Mouse (Mus musculus): ENCODE measurements around the gene Ccdc3. TPM values are rescaled to one million over a fixed set of nuclear protein-coding genes. Genes with fewer than 3 reads are reported as not detected.
A peak's percentile ranks its signal among the peaks of the same experiment; 100 is the strongest.
"Not testable (repeated sequence)": the region's sequence is repeated elsewhere in the genome, so short reads cannot be mapped to it uniquely, and the experiment has no call there.

Ccdc3 gene
- polyA plus RNA-seq, 1 experiment from 2014 or later: 19.1 TPM

DNA sequence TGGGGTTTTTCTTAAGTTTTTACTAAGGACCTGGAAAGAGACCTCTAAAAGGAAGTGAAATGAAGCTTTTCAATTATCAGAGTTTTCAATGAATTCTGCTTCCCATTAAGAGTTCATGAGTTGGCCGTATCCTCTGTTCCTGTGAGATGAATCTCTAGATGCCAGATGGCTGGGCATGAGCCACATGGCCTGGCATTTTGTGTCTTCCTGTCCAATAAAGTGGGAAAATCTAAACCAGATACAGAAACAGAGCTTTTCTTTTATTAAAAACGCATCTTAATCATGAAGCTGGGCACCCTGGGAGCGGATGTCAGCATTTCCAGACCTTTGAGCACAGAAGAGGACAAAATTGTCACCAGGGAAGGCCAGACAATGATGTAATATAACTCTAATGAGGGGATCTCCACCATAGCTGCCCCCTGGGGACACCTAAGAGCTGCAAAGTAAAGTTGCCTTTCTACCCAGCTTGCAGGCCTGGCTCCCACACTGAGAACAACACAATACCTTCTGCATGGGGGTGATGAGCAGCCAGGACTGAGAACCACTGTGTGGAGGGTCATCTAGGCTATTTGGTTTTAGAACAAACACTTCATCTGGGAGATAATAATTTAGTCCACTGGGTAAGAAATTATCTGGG, 99.4 kb downstream of the Ccdc3 start:
- Histone ChIP-seq H3K9ac (no peak overlapping the region), H3K36me3 (no peaks in the 10 kb centered on the region), H3K4me1 (no peaks in the 10 kb centered on the region; the same call in 1 of the 2 replicates), H3K4me2 (replicated peaks) (no peak overlapping the region), H3K27me3 (no peaks in the 10 kb centered on the region), H3K27ac (no peak overlapping the region), H3K9me3 (replicated peaks) (no peaks in the 10 kb centered on the region), H3K4me3 (no peak overlapping the region)
- ATAC-seq (ENCODE audit: low FRiP score): no peak
- 78% methylated on average over 3 of the region's 3 CpGs for WGBS

GRCm38 (mm10) chr2:5237870-5238269, 100.3 kb downstream of the Ccdc3 start:
- 79% methylated on average over 5 of the region's 5 CpGs for WGBS

GRCm38 (mm10) chr2:5239492-5239891, 101.9 kb downstream of the Ccdc3 start:
- ATAC-seq (ENCODE audit: low FRiP score): no peak
- Histone ChIP-seq H3K36me3 (no peaks in the 10 kb centered on the region), H3K4me2 (replicated peaks) (no peak overlapping the region), H3K27me3 (no peaks in the 10 kb centered on the region), H3K9me3 (replicated peaks) (no peaks in the 10 kb centered on the region), H3K9ac (no peak overlapping the region), H3K4me3 (no peak overlapping the region), H3K4me1 (no peaks in the 10 kb centered on the region; the same call in 1 of the 2 replicates), H3K27ac (no peak overlapping the region)
- 85% methylated on average over 4 of the region's 4 CpGs for WGBS

More at GRCm38 (mm10) chr2:5237870-5238269, 100.3 kb downstream of the Ccdc3 start:
- Histone ChIP-seq H3K9me3 (replicated peaks) (no peaks in the 10 kb centered on the region), H3K27ac (no peak overlapping the region), H3K36me3 (no peaks in the 10 kb centered on the region), H3K4me2 (replicated peaks) (no peak overlapping the region), H3K4me3 (no peak overlapping the region), H3K27me3 (no peaks in the 10 kb centered on the region), H3K4me1 (no peaks in the 10 kb centered on the region; the same call in 1 of the 2 replicates), H3K9ac (no peak overlapping the region)
- ATAC-seq (ENCODE audit: low FRiP score): no peak

- no peaks in the 10 kb centered on the region for H3K36me3 ChIP-seq
- no peaks in the 10 kb centered on the region; the same call in 1 of the 2 replicates for H3K4me1 ChIP-seq
- H3K27me3 ChIP-seq: no peaks in the 10 kb centered on the region
- ATAC-seq (ENCODE audit: low FRiP score): peak; percentile 56; the same call in 1 of the 2 replicates
- no peak overlapping the region for H3K27ac ChIP-seq
- no peak overlapping the region for H3K4me2 ChIP-seq (replicated peaks)
- H3K9me3 ChIP-seq (replicated peaks): no peaks in the 10 kb centered on the region
- no peak overlapping the region for H3K4me3 ChIP-seq
- 54% methylated on average over 6 of the region's 6 CpGs for WGBS
- H3K9ac ChIP-seq: no peak overlapping the region
Measured at GRCm38 (mm10) chr2:5241469-5241897, 103.9 kb downstream of the Ccdc3 start.

DNA sequence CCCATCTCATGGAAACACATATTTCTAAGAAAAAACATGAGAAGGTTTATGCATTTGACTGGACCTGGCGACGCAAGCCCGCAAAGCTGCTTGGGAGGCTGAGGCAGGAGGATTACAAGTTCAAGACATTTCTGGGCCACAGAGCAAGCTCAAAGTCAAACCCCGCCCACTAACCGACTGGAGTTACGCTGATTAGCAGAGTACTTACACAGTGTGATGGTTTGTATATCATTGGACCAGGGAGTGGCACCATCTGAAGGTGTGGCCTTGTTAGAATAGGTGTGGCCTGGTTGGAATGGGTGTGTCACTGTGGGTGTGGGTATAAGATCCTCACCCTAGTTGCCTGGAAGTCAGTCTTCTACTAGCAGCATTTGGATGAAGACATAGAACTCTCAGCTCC, 111.6 kb downstream of the Ccdc3 start:
- not testable (repeated sequence) for H3K9ac ChIP-seq; H3K4me1 ChIP-seq; ATAC-seq (ENCODE audit: low FRiP score); H3K4me2 ChIP-seq (replicated peaks); H3K4me3 ChIP-seq; H3K27ac ChIP-seq; H3K27me3 ChIP-seq; H3K36me3 ChIP-seq; H3K9me3 ChIP-seq (replicated peaks)
- WGBS: 93% methylated on average over 6 of the region's 6 CpGs

- ATAC-seq (ENCODE audit: low FRiP score): no peak
- H3K9ac ChIP-seq: no peak overlapping the region
- no peak overlapping the region for H3K27ac ChIP-seq
- H3K27me3 ChIP-seq: no peaks in the 10 kb centered on the region
- no peak overlapping the region for H3K4me3 ChIP-seq
- no peak overlapping the region for H3K4me2 ChIP-seq (replicated peaks)
- H3K36me3 ChIP-seq: no peaks in the 10 kb centered on the region
- no peaks in the 10 kb centered on the region for H3K4me1 ChIP-seq
- H3K9me3 ChIP-seq (replicated peaks): no peaks in the 10 kb centered on the region
- WGBS: 74% methylated on average over 12 of the region's 12 CpGs
Measured at GRCm38 (mm10) chr2:5249969-5250368, 112.4 kb downstream of the Ccdc3 start.

DNA sequence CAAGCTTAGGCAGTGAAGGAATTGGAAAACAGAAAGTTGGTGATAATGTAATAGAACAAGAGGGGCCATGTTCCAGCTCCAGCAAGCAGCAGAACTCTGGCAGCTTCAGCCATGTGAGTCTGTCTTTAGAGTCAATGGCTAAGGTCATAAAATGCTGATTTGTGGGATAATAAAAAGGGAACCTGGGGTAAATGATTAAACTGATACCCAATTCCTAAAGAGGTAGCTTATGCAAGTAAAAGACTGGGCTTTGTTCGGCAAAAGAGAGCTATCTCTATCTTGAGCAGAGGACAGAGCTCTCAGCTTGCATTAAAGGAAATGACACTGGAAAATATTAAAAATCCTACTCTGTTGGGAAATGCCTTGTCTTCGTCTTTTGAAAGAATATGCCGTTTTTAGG, 120.7 kb downstream of the Ccdc3 start:
- no peak overlapping the region for H3K9ac ChIP-seq
- H3K27ac ChIP-seq: no peak overlapping the region
- no peaks in the 10 kb centered on the region for H3K36me3 ChIP-seq
- no peak for ATAC-seq (ENCODE audit: low FRiP score)
- 80% methylated on average over 3 of the region's 3 CpGs for WGBS
- H3K9me3 ChIP-seq (replicated peaks): no peaks in the 10 kb centered on the region
- no peak overlapping the region for H3K4me3 ChIP-seq
- H3K4me1 ChIP-seq: no peaks in the 10 kb centered on the region
- H3K27me3 ChIP-seq: no peaks in the 10 kb centered on the region
- no peak overlapping the region for H3K4me2 ChIP-seq (replicated peaks)

- WGBS: 93% methylated on average over 2 of the region's 2 CpGs
- no peak overlapping the region for H3K4me3 ChIP-seq
- ATAC-seq (ENCODE audit: low FRiP score): no peak
- H3K27me3 ChIP-seq: no peaks in the 10 kb centered on the region
- no peak overlapping the region for H3K27ac ChIP-seq
- H3K9ac ChIP-seq: no peak overlapping the region
- H3K4me2 ChIP-seq (replicated peaks): no peak overlapping the region
- H3K4me1 ChIP-seq: no peaks in the 10 kb centered on the region
- no peaks in the 10 kb centered on the region for H3K9me3 ChIP-seq (replicated peaks)
- no peaks in the 10 kb centered on the region for H3K36me3 ChIP-seq
Measured at GRCm38 (mm10) chr2:5262279-5262678, 124.7 kb downstream of the Ccdc3 start.

DNA sequence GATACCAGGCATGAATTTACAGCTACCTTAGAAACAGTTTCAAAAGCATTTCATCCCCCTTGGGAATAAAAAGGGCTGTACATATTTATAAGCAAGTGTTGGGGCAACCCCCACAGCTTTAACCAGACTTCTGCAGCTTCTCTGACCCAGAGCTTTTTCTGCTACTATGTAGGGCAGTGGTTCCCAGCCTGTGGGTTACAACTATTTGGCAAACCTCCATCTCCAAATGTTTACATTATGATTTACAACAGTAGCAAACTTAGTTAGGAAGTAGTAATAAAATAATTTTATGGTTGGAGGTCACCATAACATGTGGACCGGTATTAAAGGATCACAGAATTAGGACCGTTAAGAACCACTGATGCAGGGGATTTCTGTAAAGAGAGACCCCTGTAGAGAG, 130.4 kb downstream of the Ccdc3 start:
- H3K36me3 ChIP-seq: no peaks in the 10 kb centered on the region
- H3K27ac ChIP-seq: no peak overlapping the region
- WGBS: 79% methylated on average over 2 of the region's 2 CpGs
- no peaks in the 10 kb centered on the region for H3K4me1 ChIP-seq
- H3K9me3 ChIP-seq (replicated peaks): 0 out of 2 replicates have a peak, but pooled peaks cover 5% of the 10 kb centered on the region
- H3K9ac ChIP-seq: no peak overlapping the region
- ATAC-seq (ENCODE audit: low FRiP score): no peak
- H3K4me3 ChIP-seq: no peak overlapping the region
- no peak overlapping the region for H3K4me2 ChIP-seq (replicated peaks)
- no peaks in the 10 kb centered on the region for H3K27me3 ChIP-seq

Other genes starting within 250 kb of the Ccdc3 start
- gene Phyh, start 218.8 kb upstream of the Ccdc3 start, polyA plus RNA-seq (2016; fragmentation: Nextera tagmentation; extraction: Ambion mirVana): 51.4 and 57.6 TPM in 2 replicates
- gene Ucma, start 161.7 kb upstream of the Ccdc3 start, polyA plus RNA-seq (2016; fragmentation: Nextera tagmentation; extraction: Ambion mirVana): 0.96 and 1.9 TPM in 2 replicates
- 19.8 and 23.1 TPM in 2 replicates for gene Mcm10, start 125.0 kb upstream of the Ccdc3 start, polyA plus RNA-seq (2016; fragmentation: Nextera tagmentation; extraction: Ambion mirVana)
- gene Optn, start 73.7 kb upstream of the Ccdc3 start, polyA plus RNA-seq (2016; fragmentation: Nextera tagmentation; extraction: Ambion mirVana): 6.7 and 7.2 TPM in 2 replicates